Mouse (Mus musculus): ENCODE measurements at regions not wholly inside any gene's neighbourhood (a gene's known extent, or its start where the extent isn't known, plus 50 kb on each side); places are given as distances from the start of the nearest gene placed in this dataset.
A peak's percentile ranks its signal among the peaks of the same experiment; 100 is the strongest.

DNA sequence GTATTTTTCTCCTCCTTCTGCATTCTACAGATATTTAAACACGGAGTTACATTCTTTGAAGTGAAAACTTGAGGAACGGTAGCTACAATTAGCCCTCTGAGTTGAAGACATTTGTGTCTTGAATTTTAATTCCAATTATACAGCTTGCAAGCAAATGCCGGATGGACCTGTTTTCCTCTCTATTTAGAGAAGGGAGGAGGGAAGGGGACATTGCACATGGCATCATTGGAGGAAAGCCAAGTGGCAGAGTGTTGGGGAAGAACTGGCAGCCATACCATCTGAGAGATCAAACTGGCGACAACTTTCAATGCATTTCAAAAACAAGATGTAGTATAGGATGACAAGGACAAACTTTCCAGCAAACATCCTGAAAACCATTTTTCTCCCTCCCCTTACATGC lies 493.4 kb downstream of the Cenpc1 start:
- ATAC-seq (ENCODE audit: low FRiP score): peak; percentile 73; the same call in 1 of the 2 replicates
- peak overlapping the region; percentile 7; the same call in 1 of the 2 replicates for H3K4me2 ChIP-seq
- no peaks in the 10 kb centered on the region for H3K9me3 ChIP-seq (replicated peaks)
- no peaks in the 10 kb centered on the region for H3K27me3 ChIP-seq (replicated peaks)
- no peak overlapping the region for H3K9ac ChIP-seq (replicated peaks)
- H3K27ac ChIP-seq (replicated peaks): 0 out of 2 replicates have a peak overlapping the region, but pooled peaks have one; percentile 33
- 56% methylated on average over 4 of the region's 4 CpGs for WGBS
- H3K36me3 ChIP-seq: no peaks in the 10 kb centered on the region
- H3K4me3 ChIP-seq (replicated peaks): no peak overlapping the region
- H3K4me1 ChIP-seq: no peaks in the 10 kb centered on the region

DNA sequence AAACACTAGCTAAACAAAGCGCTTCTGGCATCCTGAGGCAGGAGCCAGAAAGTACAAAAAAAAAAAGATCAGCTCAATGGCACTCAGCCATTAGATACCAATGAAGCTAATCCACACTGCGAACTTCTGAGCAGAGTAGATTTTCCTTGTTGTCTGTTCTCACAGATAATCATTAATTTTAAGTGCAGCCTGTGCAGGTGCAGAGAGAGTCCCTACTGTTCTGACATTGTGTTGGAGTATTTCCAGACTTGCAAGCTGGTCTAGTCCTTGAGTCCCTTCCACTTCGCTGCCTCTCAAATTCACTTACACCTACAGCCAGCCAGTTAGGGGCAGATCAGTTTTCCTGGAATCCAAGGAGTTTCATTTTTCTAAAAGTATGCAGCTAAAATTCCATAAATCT lies 494.0 kb downstream of the Cenpc1 start:
- Histone ChIP-seq H3K27me3 (replicated peaks) (no peaks in the 10 kb centered on the region), H3K4me2 (0 out of 2 replicates have a peak overlapping the region, but pooled peaks have one; percentile 7), H3K27ac (replicated peaks) (0 out of 2 replicates have a peak overlapping the region, but pooled peaks have one; percentile 33), H3K4me3 (replicated peaks) (no peak overlapping the region), H3K36me3 (no peaks in the 10 kb centered on the region), H3K9me3 (replicated peaks) (no peaks in the 10 kb centered on the region), H3K4me1 (no peaks in the 10 kb centered on the region), H3K9ac (replicated peaks) (no peak overlapping the region)
- ATAC-seq (ENCODE audit: low FRiP score): peak; percentile 74
- WGBS: 65% methylated on average over 3 of the region's 3 CpGs

DNA sequence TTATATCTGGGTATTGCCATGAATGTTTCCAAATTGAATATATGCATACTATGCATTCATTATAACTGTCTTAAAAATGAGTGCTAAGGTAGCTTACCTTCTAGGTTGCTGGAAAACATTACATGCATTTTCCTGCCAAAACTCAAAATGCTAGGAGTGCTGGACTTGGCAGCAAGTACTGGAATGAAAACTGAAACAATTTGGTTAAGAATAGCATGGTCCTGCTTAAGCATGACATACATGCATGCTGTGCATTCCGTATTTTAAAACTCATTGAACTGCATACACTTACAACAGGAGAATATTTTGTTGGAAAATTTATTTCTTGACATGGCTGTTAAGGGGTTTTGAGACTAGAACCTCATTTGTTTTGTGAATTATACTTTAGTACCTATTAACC lies 529.1 kb downstream of the Cenpc1 start:
- ATAC-seq (ENCODE audit: low FRiP score): no peak
- H3K9me3 ChIP-seq (replicated peaks): no peaks in the 10 kb centered on the region
- no peak overlapping the region for H3K27ac ChIP-seq (replicated peaks)
- H3K9ac ChIP-seq (replicated peaks): no peak overlapping the region
- no peaks in the 10 kb centered on the region for H3K36me3 ChIP-seq
- H3K4me2 ChIP-seq: no peak overlapping the region
- no peak overlapping the region for H3K4me3 ChIP-seq (replicated peaks)
- no peaks in the 10 kb centered on the region for H3K4me1 ChIP-seq
- no peaks in the 10 kb centered on the region for H3K27me3 ChIP-seq (replicated peaks)
- 73% methylated on average over 1 of the region's 1 CpGs for WGBS

DNA sequence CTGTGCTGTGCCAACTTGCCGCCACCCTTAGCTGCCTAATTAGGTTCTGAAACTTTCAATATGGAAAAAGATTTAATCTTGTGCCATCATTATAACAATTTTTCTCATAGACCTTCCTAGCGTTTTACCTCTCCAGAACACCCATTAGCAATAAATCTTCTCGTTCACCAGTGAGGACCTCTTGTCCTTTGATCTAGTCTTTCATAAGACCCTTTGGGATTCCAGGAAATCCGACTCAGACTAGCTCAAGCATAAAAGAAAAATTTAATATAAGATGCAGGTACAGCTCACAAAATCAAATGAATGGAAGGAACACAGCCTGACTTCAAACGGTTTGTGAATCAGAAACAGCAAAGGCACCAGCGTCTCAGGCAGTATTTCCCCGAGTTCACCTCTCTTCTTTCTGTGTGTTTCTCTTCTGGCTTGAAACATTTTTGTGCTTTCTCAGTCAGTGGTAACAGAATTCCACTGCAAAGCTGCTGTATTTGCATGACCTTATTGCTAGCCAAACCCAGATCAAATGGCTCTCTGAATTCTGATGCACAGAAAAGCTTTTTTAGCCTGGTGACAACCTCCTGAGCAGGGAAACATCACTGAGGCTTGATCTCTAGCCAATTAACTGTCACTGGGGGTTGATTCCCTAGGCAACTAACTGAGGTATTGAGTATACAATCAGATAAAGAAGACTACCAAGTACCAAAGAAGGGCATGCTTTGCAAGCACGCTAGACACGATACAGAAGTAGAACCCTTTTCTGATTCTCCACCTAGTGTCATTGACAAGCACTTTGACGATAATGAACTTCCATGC lies 539.8 kb downstream of the Cenpc1 start:
- Histone ChIP-seq H3K27ac (replicated peaks) (no peak overlapping the region), H3K9ac (replicated peaks) (no peak overlapping the region), H3K36me3 (no peaks in the 10 kb centered on the region), H3K4me1 (no peaks in the 10 kb centered on the region), H3K4me3 (replicated peaks) (no peak overlapping the region), H3K4me2 (no peak overlapping the region), H3K27me3 (replicated peaks) (no peaks in the 10 kb centered on the region), H3K9me3 (replicated peaks) (no peaks in the 10 kb centered on the region)
- no peak for ATAC-seq (ENCODE audit: low FRiP score)
- 78% methylated on average over 10 of the region's 10 CpGs for WGBS

DNA sequence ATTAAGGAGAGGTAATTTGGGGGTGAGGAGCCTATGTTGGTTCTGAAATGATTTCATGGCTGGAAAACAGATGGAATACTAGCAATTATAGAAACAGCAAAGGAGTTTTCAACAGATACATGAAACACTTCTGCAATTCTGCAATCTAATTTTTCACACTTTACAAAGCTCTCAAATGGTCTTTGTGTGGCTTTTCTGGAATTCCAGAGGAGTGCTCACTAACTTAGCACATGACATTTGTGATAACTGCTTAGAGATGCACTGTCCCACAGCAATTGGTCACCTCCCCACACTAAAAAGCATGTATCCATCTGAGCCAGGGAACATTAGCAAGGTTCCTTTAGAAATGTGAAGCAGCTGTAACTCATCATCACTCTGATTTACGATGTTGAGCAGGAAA lies 560.1 kb downstream of the Cenpc1 start:
- WGBS: 92% methylated on average over 1 of the region's 1 CpGs
- no peaks in the 10 kb centered on the region for H3K36me3 ChIP-seq
- no peaks in the 10 kb centered on the region for H3K4me1 ChIP-seq
- no peak for ATAC-seq (ENCODE audit: low FRiP score)
- no peaks in the 10 kb centered on the region for H3K9me3 ChIP-seq (replicated peaks)
- no peak overlapping the region for H3K4me3 ChIP-seq (replicated peaks)
- H3K27ac ChIP-seq (replicated peaks): no peak overlapping the region
- H3K4me2 ChIP-seq: no peak overlapping the region
- H3K9ac ChIP-seq (replicated peaks): no peak overlapping the region
- no peaks in the 10 kb centered on the region for H3K27me3 ChIP-seq (replicated peaks)

DNA sequence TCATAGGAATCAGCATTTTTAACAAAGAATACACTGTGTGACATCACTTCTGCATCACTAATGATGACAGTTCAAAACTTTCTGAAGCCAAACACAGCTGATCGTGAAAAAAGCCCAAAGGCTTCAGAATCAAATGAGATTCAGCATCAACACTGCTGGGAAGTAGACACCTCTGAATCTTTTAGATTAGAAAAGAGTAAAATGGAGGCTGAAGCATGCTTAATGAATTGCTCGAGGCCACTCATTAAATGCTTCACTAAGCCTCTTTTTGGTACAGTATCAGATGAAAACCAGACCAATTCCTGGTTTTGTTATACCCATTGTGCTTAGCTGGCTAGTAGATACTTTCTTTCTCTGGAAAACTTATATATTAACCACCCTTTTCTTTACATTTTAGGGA lies 568.1 kb downstream of the Cenpc1 start:
- no peak overlapping the region for H3K9ac ChIP-seq (replicated peaks)
- H3K9me3 ChIP-seq (replicated peaks): no peaks in the 10 kb centered on the region
- H3K4me2 ChIP-seq: no peak overlapping the region
- ATAC-seq (ENCODE audit: low FRiP score): no peak
- H3K4me1 ChIP-seq: no peaks in the 10 kb centered on the region
- H3K36me3 ChIP-seq: no peaks in the 10 kb centered on the region
- H3K4me3 ChIP-seq (replicated peaks): no peak overlapping the region
- WGBS: 48% methylated on average over 2 of the region's 2 CpGs
- H3K27me3 ChIP-seq (replicated peaks): no peaks in the 10 kb centered on the region
- no peak overlapping the region for H3K27ac ChIP-seq (replicated peaks)

DNA sequence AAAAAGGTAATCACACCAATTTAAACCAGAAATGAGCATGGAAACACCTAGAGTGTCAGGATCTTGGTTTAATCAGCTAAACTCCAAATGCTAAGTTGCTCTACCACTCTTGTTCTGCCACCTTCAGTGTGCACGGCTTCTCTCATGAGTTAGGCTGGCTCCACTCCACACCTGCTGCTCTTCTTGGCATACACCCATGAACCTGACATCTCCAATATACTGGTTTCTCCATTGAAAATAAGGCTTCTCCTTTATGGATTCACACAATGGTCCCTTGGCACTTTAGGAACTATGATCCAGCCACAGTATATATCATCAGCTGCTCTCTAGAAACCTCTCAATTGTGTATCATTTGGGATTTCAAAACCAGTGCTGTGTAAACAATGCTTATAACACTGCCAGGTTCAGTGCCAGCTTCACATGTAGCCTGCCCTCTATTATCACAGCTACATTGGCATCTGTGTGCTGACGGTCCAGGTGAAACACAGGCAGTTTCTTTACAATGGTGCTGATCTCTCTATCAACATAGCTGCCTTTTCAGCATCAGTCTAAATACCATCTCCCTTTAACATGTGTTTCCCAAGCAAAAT lies 579.6 kb downstream of the Cenpc1 start:
- Histone ChIP-seq H3K9me3 (replicated peaks) (no peaks in the 10 kb centered on the region), H3K4me1 (no peaks in the 10 kb centered on the region), H3K27me3 (replicated peaks) (no peaks in the 10 kb centered on the region), H3K4me3 (replicated peaks) (no peak overlapping the region), H3K27ac (replicated peaks) (no peak overlapping the region), H3K4me2 (no peak overlapping the region), H3K36me3 (no peaks in the 10 kb centered on the region), H3K9ac (replicated peaks) (no peak overlapping the region)
- 82% methylated on average over 2 of the region's 2 CpGs for WGBS
- no peak for ATAC-seq (ENCODE audit: low FRiP score)

DNA sequence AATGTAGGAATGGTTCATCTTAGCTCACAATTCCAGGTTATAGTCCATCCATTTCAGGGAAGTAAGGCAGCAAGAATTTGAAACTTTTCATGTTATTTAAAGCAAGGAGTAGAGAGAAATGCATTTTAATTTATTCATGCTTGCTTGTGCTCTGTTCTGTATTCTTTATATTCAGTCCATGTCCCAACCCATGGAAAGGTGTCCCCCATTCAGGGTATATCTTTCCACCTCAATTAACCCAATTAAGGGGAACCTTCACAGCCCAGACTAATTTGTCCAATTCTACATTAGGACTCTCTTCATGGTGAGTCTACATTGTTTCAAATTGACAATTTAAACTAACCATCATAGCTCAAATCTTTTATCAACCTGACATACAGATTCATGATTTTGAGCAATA lies 580.2 kb downstream of the Cenpc1 start:
- H3K27ac ChIP-seq (replicated peaks): no peak overlapping the region
- H3K4me3 ChIP-seq (replicated peaks): no peak overlapping the region
- H3K9me3 ChIP-seq (replicated peaks): no peaks in the 10 kb centered on the region
- H3K4me1 ChIP-seq: no peaks in the 10 kb centered on the region
- H3K27me3 ChIP-seq (replicated peaks): no peaks in the 10 kb centered on the region
- ATAC-seq (ENCODE audit: low FRiP score): no peak
- no peaks in the 10 kb centered on the region for H3K36me3 ChIP-seq
- no peak overlapping the region for H3K4me2 ChIP-seq
- H3K9ac ChIP-seq (replicated peaks): no peak overlapping the region

DNA sequence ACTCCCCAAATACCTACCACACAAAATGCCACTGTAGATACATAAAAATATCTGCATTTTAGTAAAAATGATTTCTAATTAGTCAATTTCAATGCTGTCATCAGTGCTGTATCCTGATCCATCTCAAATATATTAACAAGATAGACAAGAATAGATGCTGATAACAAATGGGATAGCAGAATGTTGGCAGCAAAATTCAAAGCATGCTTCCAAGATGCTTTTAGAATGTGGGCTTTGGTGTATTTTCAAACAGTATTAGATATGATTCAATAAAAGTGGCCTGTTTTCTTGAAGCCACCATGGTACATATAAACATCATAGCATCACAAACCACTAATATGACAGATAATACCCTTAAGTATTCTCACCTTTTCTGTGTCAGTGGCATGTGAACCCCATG lies 597.6 kb downstream of the Cenpc1 start:
- H3K9me3 ChIP-seq (replicated peaks): no peaks in the 10 kb centered on the region
- no peak overlapping the region for H3K9ac ChIP-seq (replicated peaks)
- H3K27me3 ChIP-seq (replicated peaks): no peaks in the 10 kb centered on the region
- no peak for ATAC-seq (ENCODE audit: low FRiP score)
- H3K27ac ChIP-seq (replicated peaks): no peak overlapping the region
- no peaks in the 10 kb centered on the region for H3K36me3 ChIP-seq
- no peak overlapping the region for H3K4me3 ChIP-seq (replicated peaks)
- H3K4me1 ChIP-seq: no peaks in the 10 kb centered on the region
- no peak overlapping the region for H3K4me2 ChIP-seq

DNA sequence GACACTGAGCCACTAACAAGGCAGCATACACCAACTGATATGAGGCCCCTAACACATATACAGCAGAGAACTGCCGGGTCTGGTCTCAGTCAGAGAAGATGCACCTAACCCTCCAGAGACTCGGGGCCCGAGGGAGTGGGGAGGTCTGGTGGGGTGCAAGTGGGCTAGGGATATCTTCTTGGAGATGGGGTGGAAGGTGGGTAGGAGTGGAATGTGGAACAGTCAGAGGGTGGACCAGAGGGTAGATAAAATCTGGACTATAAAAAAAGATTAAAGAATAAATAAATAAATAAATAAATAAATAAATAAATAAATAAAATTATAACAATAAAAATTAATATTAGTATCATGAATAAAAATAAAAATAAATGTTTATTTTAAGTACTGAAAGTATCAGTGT lies 598.2 kb downstream of the Cenpc1 start:
- H3K27ac ChIP-seq (replicated peaks): no peak overlapping the region
- no peaks in the 10 kb centered on the region for H3K36me3 ChIP-seq
- no peak overlapping the region for H3K4me2 ChIP-seq
- H3K4me3 ChIP-seq (replicated peaks): no peak overlapping the region
- 94% methylated on average over 3 of the region's 3 CpGs for WGBS
- no peak overlapping the region for H3K9ac ChIP-seq (replicated peaks)
- H3K27me3 ChIP-seq (replicated peaks): no peaks in the 10 kb centered on the region
- no peaks in the 10 kb centered on the region for H3K4me1 ChIP-seq
- no peaks in the 10 kb centered on the region for H3K9me3 ChIP-seq (replicated peaks)
- no peak for ATAC-seq (ENCODE audit: low FRiP score)

Measured in neural tube, embryonic 15.5 days (tissue).